Mouse (Mus musculus) testis, adult 2 months (tissue): Measurements from ENCODE around the gene Snd1.

ENCODE experiments used
- CTCF ChIP-seq: fragments of 200-500 bp; IDR thresholded peaks from 2 replicates; pipeline ENCODE4 v1.5.1; 2012; ENCODE audit warnings: low read depth, mild to moderate bottlenecking, inconsistent platforms, low read length, moderate library complexity; ENCODE audit not compliant: control insufficient read depth, insufficient read depth, insufficient replicate concordance
- POLR2A ChIP-seq: fragments of 200-500 bp; IDR thresholded peaks from 2 replicates; pipeline ENCODE4 v1.6.1; 2012; ENCODE audit warnings: low read depth, mild to moderate bottlenecking, inconsistent platforms, low read length, moderate library complexity; ENCODE audit not compliant: control insufficient read depth

GRCm38 (mm10) chr6:28886724-28887440 is 411.9 kb downstream of the Snd1 start:
- TF ChIP-seq CTCF (no peak), POLR2A (no peak)
